Mouse (Mus musculus): ENCODE results near the gene Atxn7l1. TPM values are rescaled to one million over a fixed set of nuclear protein-coding genes. Genes with fewer than 3 reads are reported as not detected.

Atxn7l1 gene
- polyA plus RNA-seq, 1 experiment from 2014 or later = 11.2 TPM

GRCm38 (mm10) chr12:33379624-33380445 lies 232.3 kb downstream of the Atxn7l1 start:
- no peak overlapping the region for H3K27ac ChIP-seq
- H3K4me1 ChIP-seq (replicated peaks) = no peaks in the 10 kb centered on the region; the same call in 1 of the 2 replicates
- WGBS = 21% methylated on average over 22 of the region's 22 CpGs
- no peaks in the 10 kb centered on the region for H3K9me3 ChIP-seq
- peak; percentile 59; the same call in 1 of the 2 replicates for ATAC-seq (ENCODE audit: insufficient number of reproducible peaks, insufficient read depth, low FRiP score, low TSS enrichment, low read depth)
- H3K27me3 ChIP-seq = no peaks in the 10 kb centered on the region
- H3K4me3 ChIP-seq (replicated peaks) = peak overlapping the region; percentile 16; the same call in 1 of the 2 replicates
- H3K9ac ChIP-seq (replicated peaks) = no peak overlapping the region
- H3K4me2 ChIP-seq = peak overlapping the region; percentile 44
- H3K36me3 ChIP-seq = no peaks in the 10 kb centered on the region

- WGBS = 8% methylated on average over 5 of the region's 5 CpGs
- no peaks in the 10 kb centered on the region for H3K9me3 ChIP-seq
Observed at GRCm38 (mm10) chr12:33388842-33389241, 241.3 kb downstream of the Atxn7l1 start.

GRCm38 (mm10) chr12:33390844-33391560 lies 243.5 kb downstream of the Atxn7l1 start:
- Histone ChIP-seq H3K36me3 (no peaks in the 10 kb centered on the region), H3K27me3 (no peaks in the 10 kb centered on the region), H3K4me3 (replicated peaks) (no peak overlapping the region), H3K4me2 (no peak overlapping the region), H3K9ac (replicated peaks) (no peak overlapping the region), H3K27ac (no peak overlapping the region), H3K4me1 (replicated peaks) (0 out of 2 replicates have a peak, but pooled peaks cover 8% of the 10 kb centered on the region), H3K9me3 (no peaks in the 10 kb centered on the region)
- ATAC-seq (ENCODE audit: insufficient number of reproducible peaks, insufficient read depth, low FRiP score, low TSS enrichment, low read depth) = no peak
- 61% methylated on average over 2 of the region's 2 CpGs for WGBS

More at GRCm38 (mm10) chr12:33388842-33389241, 241.3 kb downstream of the Atxn7l1 start:
- no peaks in the 10 kb centered on the region for H3K27me3 ChIP-seq
- no peak overlapping the region for H3K4me3 ChIP-seq (replicated peaks)
- no peak overlapping the region for H3K4me2 ChIP-seq
- no peak for ATAC-seq (ENCODE audit: insufficient number of reproducible peaks, insufficient read depth, low FRiP score, low TSS enrichment, low read depth)
- H3K27ac ChIP-seq = no peak overlapping the region
- H3K4me1 ChIP-seq (replicated peaks) = no peaks in the 10 kb centered on the region
- no peak overlapping the region for H3K9ac ChIP-seq (replicated peaks)
- no peaks in the 10 kb centered on the region for H3K36me3 ChIP-seq

GRCm38 (mm10) chr12:33394804-33395623 lies 247.5 kb downstream of the Atxn7l1 start, which contains the start of gene Efcab10:
Gene Efcab10, plus strand, starts transcription at chr12:33394854.
- Histone ChIP-seq H3K4me2 (peak within 1 kb of the TSS; percentile 68), H3K27ac (no peak within 1 kb of the TSS), H3K4me1 (replicated peaks) (0 out of 2 replicates have a peak, but pooled peaks cover 8% of the 10 kb centered on the region), H3K36me3 (no peaks in the 10 kb centered on the region), H3K9ac (replicated peaks) (peak within 1 kb of the TSS; percentile 48), H3K4me3 (replicated peaks) (peak within 1 kb of the TSS; percentile 37), H3K9me3 (no peaks in the 10 kb centered on the region), H3K27me3 (no peaks in the 10 kb centered on the region)
- ATAC-seq (ENCODE audit: insufficient number of reproducible peaks, insufficient read depth, low FRiP score, low TSS enrichment, low read depth) = peak; percentile 47; the same call in 1 of the 2 replicates
- 12% methylated on average over 24 of the region's 24 CpGs for WGBS

- 53% methylated on average over 7 of the region's 7 CpGs for WGBS
- no peaks in the 10 kb centered on the region for H3K9me3 ChIP-seq
- H3K9ac ChIP-seq (replicated peaks) = no peak overlapping the region
- H3K27ac ChIP-seq = no peak overlapping the region
- H3K4me1 ChIP-seq (replicated peaks) = 0 out of 2 replicates have a peak, but pooled peaks cover 3% of the 10 kb centered on the region
- no peak overlapping the region for H3K4me2 ChIP-seq
- no peak overlapping the region for H3K4me3 ChIP-seq (replicated peaks)
- H3K27me3 ChIP-seq = no peaks in the 10 kb centered on the region
- no peaks in the 10 kb centered on the region for H3K36me3 ChIP-seq
- ATAC-seq (ENCODE audit: insufficient number of reproducible peaks, insufficient read depth, low FRiP score, low TSS enrichment, low read depth) = no peak
Observed at GRCm38 (mm10) chr12:33403265-33403693, 255.8 kb downstream of the Atxn7l1 start.

- WGBS = 77% methylated on average over 5 of the region's 5 CpGs
- 0 out of 2 replicates have a peak, but pooled peaks cover 3% of the 10 kb centered on the region for H3K4me1 ChIP-seq (replicated peaks)
Observed at GRCm38 (mm10) chr12:33404996-33405395, 257.5 kb downstream of the Atxn7l1 start.

GRCm38 (mm10) chr12:33405398-33406026 lies 258.0 kb downstream of the Atxn7l1 start:
- H3K9ac ChIP-seq (replicated peaks) = no peak overlapping the region
- no peak overlapping the region for H3K4me2 ChIP-seq
- H3K4me1 ChIP-seq (replicated peaks) = 0 out of 2 replicates have a peak, but pooled peaks cover 3% of the 10 kb centered on the region
- no peak overlapping the region for H3K27ac ChIP-seq
- no peaks in the 10 kb centered on the region for H3K36me3 ChIP-seq
- H3K4me3 ChIP-seq (replicated peaks) = no peak overlapping the region
- ATAC-seq (ENCODE audit: insufficient number of reproducible peaks, insufficient read depth, low FRiP score, low TSS enrichment, low read depth) = no peak
- no peaks in the 10 kb centered on the region for H3K9me3 ChIP-seq
- WGBS = 60% methylated on average over 6 of the region's 6 CpGs
- no peaks in the 10 kb centered on the region for H3K27me3 ChIP-seq

More at GRCm38 (mm10) chr12:33404996-33405395, 257.5 kb downstream of the Atxn7l1 start:
- Histone ChIP-seq H3K9ac (replicated peaks) (no peak overlapping the region), H3K4me2 (no peak overlapping the region), H3K36me3 (no peaks in the 10 kb centered on the region), H3K9me3 (no peaks in the 10 kb centered on the region), H3K27ac (no peak overlapping the region), H3K4me3 (replicated peaks) (no peak overlapping the region), H3K27me3 (no peaks in the 10 kb centered on the region)
- ATAC-seq (ENCODE audit: insufficient number of reproducible peaks, insufficient read depth, low FRiP score, low TSS enrichment, low read depth) = no peak

GRCm38 (mm10) chr12:33411580-33412151 lies 264.2 kb downstream of the Atxn7l1 start:
- Histone ChIP-seq H3K36me3 (no peaks in the 10 kb centered on the region), H3K27ac (no peak overlapping the region), H3K9me3 (no peaks in the 10 kb centered on the region), H3K4me2 (no peak overlapping the region), H3K4me1 (replicated peaks) (no peaks in the 10 kb centered on the region), H3K9ac (replicated peaks) (no peak overlapping the region), H3K4me3 (replicated peaks) (no peak overlapping the region), H3K27me3 (no peaks in the 10 kb centered on the region)
- WGBS = 48% methylated on average over 6 of the region's 6 CpGs
- ATAC-seq (ENCODE audit: insufficient number of reproducible peaks, insufficient read depth, low FRiP score, low TSS enrichment, low read depth) = no peak

All from limb, embryonic 12.5 days (tissue).